Mouse (Mus musculus): ENCODE data around the gene Slc35a5.

- TF ChIP-seq CTCF (IDR thresholded peaks at IDR 0.05; ENCODE audit: borderline replicate concordance, insufficient read depth, low read length) (no peak), POLR2A (IDR thresholded peaks at IDR 0.05; ENCODE audit: low read depth, low read length) (no peak)
Measured at GRCm38 (mm10) chr16:45100892-45101291, 57.6 kb downstream of the Slc35a5 start.

Measured in embryonic fibroblast, embryonic 13.5 days (primary cell).